Mouse (Mus musculus): ENCODE measurements at regions not wholly inside any gene's neighbourhood (a gene's known extent, or its start where the extent isn't known, plus 50 kb on each side); places are given as distances from the start of the nearest gene placed in this dataset. TPM values are rescaled to one million over a fixed set of nuclear protein-coding genes. Genes with fewer than 3 reads are reported as not detected.

- H3K27ac ChIP-seq (ENCODE audit: low read depth), result no peak overlapping the region
- ATAC-seq (no peak), DNase-seq (no peak)
- no peaks in the 10 kb centered on the region for H3K4me1 ChIP-seq (ENCODE audit: insufficient read depth)
- no peak overlapping the region for H3K9ac ChIP-seq (replicated peaks)
- no peaks in the 10 kb centered on the region for H3K36me3 ChIP-seq (replicated peaks; ENCODE audit: insufficient read depth, low read length)
- H3K9me3 ChIP-seq (ENCODE audit: low read length), result no peaks in the 10 kb centered on the region
- H3K4me3 ChIP-seq (ENCODE audit: low read depth, low read length), result no peak overlapping the region
- no peaks in the 10 kb centered on the region for H3K27me3 ChIP-seq (ENCODE audit: insufficient read depth, low read length)
- TF ChIP-seq EP300 (IDR thresholded peaks at IDR 0.05; ENCODE audit: low read depth), result no peak
- no peak for TF ChIP-seq CTCF (IDR thresholded peaks at IDR 0.05; ENCODE audit: low read depth)
- no peak overlapping the region for H3K4me2 ChIP-seq (ENCODE audit: low read depth, low read length)
These were observed 342.1 kb upstream of the Slc8a1 start for GRCm38 (mm10) chr17:82080301-82080700.

Small RNA genes in the stretch of these regions (microRNA-seq; reads per million reads assigned to microRNA genes)
- gene Gm23400 (not detected), gene Gm27359 (not detected)

Data from liver, postnatal 0 days (tissue).